Mouse (Mus musculus) cerebellum, adult 11 months (tissue): ENCODE measurements around the gene Abi2.
A peak's percentile ranks its signal among the peaks of the same experiment; 100 is the strongest.

Experiments used
- DNase-seq: peaks from one replicate; pipeline ENCODE4 v3.0.0; 2022

Abi2 gene

GRCm38 (mm10) chr1:60490510-60490909 is 81.1 kb downstream of the Abi2 start:
- DNase-seq, result peak; percentile 57

GRCm38 (mm10) chr1:60492404-60492803 is 83.0 kb downstream of the Abi2 start:
- no peak for DNase-seq

- no peak for DNase-seq
Measured at GRCm38 (mm10) chr1:60493421-60493820, 84.0 kb downstream of the Abi2 start.

- DNase-seq, result no peak
Measured at GRCm38 (mm10) chr1:60503456-60503855, 94.0 kb downstream of the Abi2 start.

- DNase-seq, result no peak
Measured at GRCm38 (mm10) chr1:60510584-60510983, 101.2 kb downstream of the Abi2 start.

- no peak for DNase-seq
Measured at GRCm38 (mm10) chr1:60530107-60530506, 120.7 kb downstream of the Abi2 start.

GRCm38 (mm10) chr1:60530636-60531035 is 121.2 kb downstream of the Abi2 start:
- no peak for DNase-seq
